Mouse (Mus musculus) splenic B cell, adult 2 months (primary cell): ENCODE data around the gene Prkcsh.

Source experiments
- DNase-seq: peaks from one replicate; pipeline ENCODE4 v3.0.0-alpha.2; 2011; ENCODE audit warnings: low read depth, low spot score
- H3K27me3 ChIP-seq: 2 replicates; pipeline ENCODE4 v1.6.1; 2012; ENCODE audit warnings: mild to moderate bottlenecking, low read length, moderate library complexity, mixed read lengths; ENCODE audit not compliant: control insufficient read depth, poor library complexity, insufficient read depth, severe bottlenecking
- H3K36me3 ChIP-seq: 2 replicates; pipeline ENCODE4 v1.6.1; 2012; ENCODE audit warnings: mild to moderate bottlenecking, low read length, moderate library complexity, mixed read lengths; ENCODE audit not compliant: control insufficient read depth, poor library complexity, insufficient read depth, severe bottlenecking

Prkcsh gene

DNA sequence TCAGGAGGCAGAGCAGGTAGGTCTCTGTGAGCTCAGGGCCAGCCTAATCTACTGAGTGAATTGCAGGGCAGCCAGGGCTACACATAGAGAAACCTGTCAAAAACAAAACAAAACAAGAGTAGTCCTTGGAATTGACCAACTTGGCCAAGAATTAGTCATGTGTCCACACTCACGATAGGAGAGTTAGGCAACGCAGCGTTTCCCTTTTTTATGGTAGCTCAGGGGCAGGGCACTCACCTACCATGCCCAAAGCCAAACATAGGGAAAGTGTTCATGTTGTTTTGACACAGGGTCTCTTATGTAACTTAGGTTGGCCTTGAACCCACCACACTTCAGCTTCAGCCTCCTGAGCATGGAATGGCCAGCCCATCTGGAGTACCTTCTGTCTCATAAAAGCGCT, 33.3 kb upstream of the Prkcsh start:
- DNase-seq, result no peak
- H3K36me3 ChIP-seq, result no peaks in the 10 kb centered on the region
- H3K27me3 ChIP-seq, result no peaks in the 10 kb centered on the region

DNA sequence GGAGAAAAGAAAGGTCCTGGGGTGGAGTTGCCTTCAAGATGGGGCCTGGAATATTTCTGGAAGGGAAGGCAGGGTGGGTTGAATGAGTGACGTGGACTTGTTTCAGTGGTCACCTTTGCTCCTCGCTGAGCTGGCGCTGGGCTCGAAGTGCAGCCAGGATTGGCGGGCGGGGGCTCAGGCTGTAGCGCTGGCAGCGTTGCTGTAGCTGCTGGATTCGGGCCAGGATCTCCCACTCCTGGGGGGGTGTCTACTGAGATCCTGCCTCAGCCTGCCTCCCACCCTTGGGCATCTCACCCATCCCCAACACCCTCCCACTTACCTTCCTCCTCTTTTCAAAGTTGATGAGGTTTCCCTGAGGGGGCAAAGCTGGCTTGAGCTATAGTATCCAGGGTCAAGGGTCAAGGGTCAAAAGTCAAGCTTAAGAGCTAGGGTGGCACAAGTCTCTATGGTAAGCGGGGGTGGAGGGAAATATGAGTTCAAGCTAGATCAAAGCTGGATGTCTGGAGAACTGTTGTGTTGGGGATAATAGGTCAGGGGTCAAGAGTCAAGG, 25.9 kb upstream of the Prkcsh start:
- no peak for DNase-seq
- Histone ChIP-seq H3K27me3 (no peaks in the 10 kb centered on the region), H3K36me3 (no peaks in the 10 kb centered on the region)

- DNase-seq, result no peak
- H3K27me3 ChIP-seq, result no peaks in the 10 kb centered on the region
- H3K36me3 ChIP-seq, result no peaks in the 10 kb centered on the region
Observed at GRCm38 (mm10) chr9:21977331-21977730, 25.3 kb upstream of the Prkcsh start.

- DNase-seq, result peak; percentile 72
- H3K27me3 ChIP-seq, result no peaks in the 10 kb centered on the region
- no peaks in the 10 kb centered on the region for H3K36me3 ChIP-seq
Observed at GRCm38 (mm10) chr9:21977972-21978371, 24.6 kb upstream of the Prkcsh start.

- DNase-seq, result no peak
- Histone ChIP-seq H3K36me3 (no peaks in the 10 kb centered on the region), H3K27me3 (no peaks in the 10 kb centered on the region; the same call in 1 of the 2 replicates)
Observed at GRCm38 (mm10) chr9:21978398-21979128, 24.0 kb upstream of the Prkcsh start.

DNA sequence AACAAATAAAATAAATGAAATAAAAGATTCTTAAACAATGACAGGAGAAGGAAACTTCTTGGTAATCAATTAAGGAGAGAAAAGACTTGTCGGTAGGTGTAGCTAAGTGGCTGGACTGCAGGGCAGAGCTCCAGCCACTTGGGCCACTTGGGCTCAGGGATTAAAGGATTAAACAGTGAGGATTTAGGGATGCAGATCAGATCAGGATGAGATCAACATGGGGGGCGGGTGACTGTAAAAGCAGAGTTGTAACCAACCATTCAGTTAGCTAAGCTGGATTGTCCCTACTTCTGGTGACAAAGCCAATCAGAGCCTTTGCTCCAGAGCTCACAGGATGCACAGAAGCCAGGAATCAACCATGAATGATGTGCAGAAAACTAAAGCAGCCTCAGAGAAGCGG, 18.7 kb upstream of the Prkcsh start:
- no peak for DNase-seq
- no peaks in the 10 kb centered on the region; the same call in 1 of the 2 replicates for H3K27me3 ChIP-seq
- no peaks in the 10 kb centered on the region for H3K36me3 ChIP-seq

DNA sequence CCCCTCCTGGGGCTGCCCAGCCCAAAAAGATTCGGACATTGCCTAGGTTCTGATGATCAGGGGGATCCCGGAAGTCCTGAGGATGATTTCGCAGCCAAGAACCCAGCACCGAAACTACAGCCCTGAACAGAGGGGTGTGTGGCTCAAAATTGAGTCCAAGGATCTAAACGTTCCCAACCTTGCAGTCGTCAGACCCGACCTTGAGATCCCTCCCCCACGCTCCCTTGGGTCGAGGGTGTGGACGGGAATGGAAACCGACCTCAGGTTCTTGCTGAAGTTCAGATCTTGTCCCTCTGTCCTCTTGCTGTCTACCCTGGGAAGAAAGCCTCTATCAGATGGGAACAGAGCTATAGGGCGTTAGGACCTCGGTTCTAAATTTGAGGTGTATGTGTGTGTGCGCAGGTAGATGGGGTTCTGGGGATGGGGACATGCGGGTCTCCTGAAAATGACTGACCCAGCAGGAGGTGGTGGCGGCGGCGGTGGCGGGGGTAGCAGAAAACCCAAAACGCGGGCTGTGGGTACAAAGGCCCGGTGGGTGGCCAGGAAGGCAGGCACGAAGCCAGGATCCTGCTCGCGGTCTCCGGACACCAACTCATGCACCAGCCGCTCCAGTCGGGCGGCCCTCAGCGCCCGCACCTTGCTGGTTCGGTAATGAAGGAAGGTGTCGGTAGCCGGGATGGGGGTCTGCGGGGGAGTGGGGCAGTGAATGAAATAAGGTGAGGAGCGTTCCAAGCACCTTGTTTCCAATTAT, 14.8 kb upstream of the Prkcsh start:
- no peaks in the 10 kb centered on the region; the same call in 1 of the 2 replicates for H3K27me3 ChIP-seq
- no peaks in the 10 kb centered on the region for H3K36me3 ChIP-seq
- DNase-seq, result no peak

DNA sequence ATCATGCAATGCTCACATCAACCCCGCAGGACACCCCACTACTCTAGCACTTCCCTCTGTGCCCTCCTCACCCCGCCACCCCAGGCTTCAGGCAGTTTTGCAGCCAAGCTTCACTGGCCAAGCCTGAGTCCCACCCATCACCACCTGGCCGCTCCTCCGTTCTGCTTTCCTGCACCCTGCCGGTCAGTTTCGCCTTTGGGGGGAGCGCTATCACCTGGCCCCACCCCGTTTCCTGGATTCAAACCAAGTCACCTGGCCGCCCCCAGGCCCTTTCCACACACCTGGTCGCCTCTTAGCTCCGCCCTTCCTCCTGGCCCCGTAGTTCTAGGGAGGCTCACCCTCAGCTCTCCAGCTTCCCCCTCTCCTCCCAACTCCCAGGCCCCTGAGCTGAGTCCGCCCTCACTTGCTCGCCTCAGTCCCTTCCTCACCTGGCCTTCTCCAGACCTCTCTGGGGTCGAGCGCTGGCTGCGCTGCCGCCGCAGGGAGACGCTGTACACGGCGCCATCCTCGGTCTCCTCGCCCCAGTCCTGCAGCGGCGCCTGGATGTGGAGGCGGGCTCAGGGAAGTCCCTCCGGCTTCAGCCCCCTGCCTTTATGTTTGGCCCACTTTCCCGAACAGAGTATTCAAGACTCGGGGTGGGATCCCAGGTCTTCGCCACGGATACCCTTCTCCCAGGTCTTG, 14.0 kb upstream of the Prkcsh start:
- Histone ChIP-seq H3K27me3 (no peaks in the 10 kb centered on the region; the same call in 1 of the 2 replicates), H3K36me3 (no peaks in the 10 kb centered on the region)
- peak; percentile 56 for DNase-seq

DNA sequence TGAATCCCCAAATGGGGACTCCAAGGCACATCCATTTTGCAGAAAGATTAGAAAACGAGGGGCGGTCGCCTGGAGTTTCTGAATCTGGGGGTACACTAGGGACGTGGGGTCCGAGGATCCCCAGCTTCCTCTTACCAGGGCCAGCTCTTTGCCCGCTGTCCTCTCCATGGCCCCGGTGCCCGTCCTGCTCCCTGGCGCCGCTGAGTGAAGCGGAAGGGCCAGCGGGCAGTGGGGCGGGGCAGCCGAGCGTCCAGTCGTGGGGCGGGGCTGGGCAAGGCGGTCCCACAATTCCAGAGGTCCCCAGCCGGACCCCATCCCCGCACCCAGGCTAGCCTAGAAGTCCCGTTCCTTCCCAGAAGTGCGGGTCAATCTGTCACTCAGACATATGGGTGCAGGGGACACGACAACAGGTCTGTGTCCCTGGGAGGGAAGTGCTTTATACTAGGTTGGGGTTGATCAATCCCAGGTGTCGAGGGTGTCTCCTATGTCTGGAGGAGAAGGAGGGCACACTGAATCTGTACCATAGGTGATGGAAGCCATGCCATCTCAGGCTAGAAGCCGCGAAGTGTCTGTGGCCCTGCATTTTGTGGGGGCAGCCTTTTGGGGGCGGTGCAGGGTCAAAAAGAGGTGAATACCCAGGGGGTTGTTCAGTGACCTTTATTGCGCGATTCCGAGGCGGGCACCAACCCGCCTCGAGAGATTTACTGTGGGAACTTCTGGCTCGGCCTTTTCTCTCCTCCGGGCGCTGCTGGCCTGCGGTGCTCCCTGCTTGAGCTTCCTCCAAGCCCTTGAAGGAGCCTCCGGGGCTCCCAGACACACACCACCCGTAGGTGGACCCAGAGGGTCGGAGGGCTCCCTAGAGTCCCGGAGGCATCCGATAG, 13.1 kb upstream of the Prkcsh start, which contains the start of gene Rgl3:
Rgl3 (minus strand) TSS at position 217 of the 881 bp plus-strand sequence.
- Histone ChIP-seq H3K36me3 (no peaks in the 10 kb centered on the region), H3K27me3 (no peaks in the 10 kb centered on the region; the same call in 1 of the 2 replicates)
- peak; percentile 40 for DNase-seq

DNA sequence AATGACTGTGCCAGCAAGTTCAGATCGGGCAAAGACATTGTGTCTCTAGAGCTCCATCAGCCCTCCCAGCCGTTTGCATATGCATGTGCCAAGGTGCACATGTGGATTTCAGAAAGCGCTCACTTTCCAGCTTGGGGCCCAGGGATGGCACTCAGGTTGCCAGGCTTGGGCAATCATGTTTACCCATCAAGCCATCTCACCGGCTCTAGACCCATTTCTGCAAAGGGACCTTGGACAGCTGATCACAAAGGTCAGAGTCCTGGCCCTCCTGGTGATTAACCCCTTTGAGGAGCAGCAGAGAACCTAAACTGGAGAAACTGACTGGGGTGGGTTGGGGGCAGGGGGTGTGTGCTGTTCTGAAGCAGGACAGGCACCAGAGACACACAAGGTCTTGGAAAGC, 10.4 kb upstream of the Prkcsh start:
- Histone ChIP-seq H3K27me3 (no peaks in the 10 kb centered on the region; the same call in 1 of the 2 replicates), H3K36me3 (no peaks in the 10 kb centered on the region)
- no peak for DNase-seq

DNA sequence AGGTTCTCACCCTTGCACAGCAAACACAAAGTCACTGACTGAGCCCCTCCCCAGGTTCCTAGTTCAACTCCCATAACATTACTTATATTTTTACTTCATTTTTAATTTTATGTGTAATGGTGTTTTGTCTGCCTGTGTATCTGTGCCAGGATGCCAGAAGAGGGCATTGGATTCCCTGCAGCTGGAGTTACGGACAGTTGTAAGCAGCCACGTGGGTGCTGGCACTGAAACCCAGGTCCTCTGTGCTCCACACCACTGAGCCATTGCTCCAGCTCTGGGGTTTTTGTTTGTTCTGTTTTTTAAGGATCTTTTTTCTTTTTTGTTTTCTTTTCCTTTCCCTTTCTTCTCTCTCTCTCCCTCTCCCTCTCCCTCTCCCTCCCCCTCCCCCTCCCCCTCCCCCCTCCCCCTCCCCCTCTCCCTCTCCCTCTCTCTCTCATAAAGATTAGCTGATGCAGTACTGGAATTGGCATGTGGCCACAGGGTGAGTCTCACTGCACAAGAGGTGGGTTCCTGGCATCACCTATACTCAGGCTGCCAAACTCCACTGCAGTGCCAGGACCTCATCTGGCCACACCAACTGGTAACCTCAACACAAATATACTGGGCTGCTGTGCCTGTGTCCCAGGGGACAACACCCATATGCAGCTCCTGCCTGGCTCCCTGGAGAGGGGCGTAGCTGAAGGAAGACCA, 6.3 kb upstream of the Prkcsh start:
- Histone ChIP-seq H3K36me3 (no peaks in the 10 kb centered on the region; the same call in 1 of the 2 replicates), H3K27me3 (no peaks in the 10 kb centered on the region)
- DNase-seq, result no peak

DNA sequence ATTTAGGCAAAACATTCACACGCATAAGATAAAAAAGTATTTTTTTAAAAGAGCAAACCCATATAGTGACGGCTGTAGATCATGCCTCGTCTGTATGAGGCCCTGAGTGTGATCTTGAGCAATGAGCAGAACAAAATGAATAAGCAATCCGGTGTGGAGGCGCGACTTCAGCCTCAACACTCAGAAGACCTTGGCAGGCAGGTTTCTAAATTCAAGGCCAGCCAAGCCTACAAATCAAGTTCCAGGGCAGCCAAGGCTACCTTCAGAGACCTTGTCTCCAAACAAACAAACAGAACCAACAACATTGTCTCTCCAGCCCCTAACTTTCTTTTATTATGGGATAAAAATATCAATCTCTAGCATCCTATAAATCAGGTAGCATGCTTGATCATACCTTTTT, 2.3 kb upstream of the Prkcsh start:
- no peaks in the 10 kb centered on the region for H3K27me3 ChIP-seq
- no peak for DNase-seq
- H3K36me3 ChIP-seq, result peaks cover 3% of the 10 kb centered on the region

DNA sequence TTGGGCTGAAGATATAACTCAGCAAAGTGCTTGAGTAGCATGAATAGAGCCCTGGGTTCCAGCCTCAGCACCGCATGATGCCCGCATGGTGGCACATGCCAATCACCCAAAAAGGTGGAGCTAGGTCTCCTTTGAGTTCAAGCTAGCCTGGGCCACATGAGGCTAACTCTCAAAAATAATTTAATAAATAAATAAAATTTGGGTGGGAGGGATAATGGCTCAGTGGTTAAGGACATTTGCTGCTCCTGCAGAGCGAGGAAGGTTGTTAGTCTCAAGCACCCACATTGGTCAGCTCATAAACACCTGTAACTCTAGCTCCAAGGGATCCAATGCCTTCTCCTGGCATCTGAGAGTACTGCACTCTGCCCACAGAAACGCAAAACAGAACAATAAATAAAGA, 973 bp upstream of the Prkcsh start:
- no peak for DNase-seq
- Histone ChIP-seq H3K27me3 (no peaks in the 10 kb centered on the region), H3K36me3 (peaks cover 3% of the 10 kb centered on the region)
